Mouse (Mus musculus) right cerebral cortex, postnatal 4 days (tissue): ENCODE measurements around the gene Lrrc18.

Experiments used
- DNase-seq: peaks from one replicate; pipeline ENCODE4 v3.0.0-alpha.2; 2022

Gene Lrrc18

GRCm38 (mm10) chr14:33058881-33059660, 67.9 kb downstream of the Lrrc18 start:
- no peak for DNase-seq

DNA sequence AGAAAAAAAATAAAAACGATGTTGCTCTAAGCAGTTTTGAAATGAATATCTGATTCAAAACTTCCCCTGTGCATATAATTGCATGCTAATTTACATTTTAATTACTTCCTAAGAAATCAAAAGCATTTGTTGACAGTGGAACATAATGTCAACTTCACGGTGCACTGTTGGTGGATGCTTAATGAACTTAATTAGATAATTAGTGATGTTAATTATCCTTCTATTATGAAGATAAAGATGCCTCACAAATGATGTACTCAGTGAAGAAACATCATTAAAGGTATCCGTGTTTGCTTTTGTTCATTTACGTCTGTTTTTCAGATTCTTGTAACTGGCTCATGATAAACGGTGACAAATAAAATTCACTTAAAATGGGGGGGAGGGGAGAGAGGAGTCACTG, 71.8 kb downstream of the Lrrc18 start:
- no peak for DNase-seq
